ENCODE assay signal across 7 mouse cellular contexts in genomic region chr4:155150276-155151113, GRCm38 (mm10).
DNase-seq lines count a peak whose midpoint lies in the region; ATAC-seq lines count a peak whose summit lies in the region.

No protein-coding gene starts in this region.

- peak overlapping the region; percentile 66 for H3K9ac ChIP-seq in liver, embryonic 13.5 days

- H3K36me3 ChIP-seq in liver, embryonic 13.5 days, result 0 out of 2 replicates have a peak, but pooled peaks cover 2% of the 10 kb centered on the region

- peak overlapping the region; percentile 54 for H3K4me3 ChIP-seq in liver, embryonic 13.5 days (replicated peaks)

- H3K4me1 ChIP-seq in liver, embryonic 13.5 days (replicated peaks), result peaks cover 22% of the 10 kb centered on the region

- WGBS in liver, embryonic 13.5 days (ENCODE audit: insufficient replicate concordance), result 4% methylated on average over 72 of the region's 73 CpGs

- peak overlapping the region; percentile 72 for H3K4me2 ChIP-seq in liver, embryonic 13.5 days

- peaks cover 35% of the 10 kb centered on the region for H3K27me3 ChIP-seq in liver, embryonic 13.5 days

- ATAC-seq in liver, embryonic 13.5 days (ENCODE audit: low read depth), result peak; percentile 72

- H3K27ac ChIP-seq in liver, embryonic 13.5 days, result peak overlapping the region; percentile 43

- no peaks in the 10 kb centered on the region for H3K9me3 ChIP-seq in liver, embryonic 13.5 days (replicated peaks)

- peak; percentile 92 for DNase-seq in adrenal gland, postnatal 10 days
- DNase-seq in embryo, embryonic 9.5 days (ENCODE audit: extremely low spot score), result peak; percentile 82
- DNase-seq in heart, adult 9 months (ENCODE audit: low spot score in 2 of 2), result peak; percentile 94 to 95
- peak; percentile 86 to 87 for DNase-seq in kidney, adult 8-10 months
- DNase-seq in liver, embryonic 13.5 days, result peak; percentile 38
- peak; percentile 81 for DNase-seq in naive thymus-derived CD4-positive, alpha-beta T cell, adult 2 months (ENCODE audit: low read depth)
- peak; percentile 67 to 86 for DNase-seq in spleen, postnatal 4 days (ENCODE audit: low spot score in 2 of 2)

Comparison
In these comparisons a context has a peak if more than half of its experiments do, and no peak if none do; other contexts are left out.
1. Peak in every context shown above with its lines: DNase-seq, ATAC-seq, H3K4me3 ChIP-seq and H3K27ac ChIP-seq.
2. DNase-seq: peak in every context shown above with its lines; median percentile 94 in heart, adult 9 months; 92 in adrenal gland, postnatal 10 days; 86 in kidney, adult 8-10 months; 82 in embryo, embryonic 9.5 days; 81 in naive thymus-derived CD4-positive, alpha-beta T cell, adult 2 months; 76 in spleen, postnatal 4 days; 38 in liver, embryonic 13.5 days.